8 mouse cellular contexts compared by ENCODE assay signal in the genomic region with DNA sequence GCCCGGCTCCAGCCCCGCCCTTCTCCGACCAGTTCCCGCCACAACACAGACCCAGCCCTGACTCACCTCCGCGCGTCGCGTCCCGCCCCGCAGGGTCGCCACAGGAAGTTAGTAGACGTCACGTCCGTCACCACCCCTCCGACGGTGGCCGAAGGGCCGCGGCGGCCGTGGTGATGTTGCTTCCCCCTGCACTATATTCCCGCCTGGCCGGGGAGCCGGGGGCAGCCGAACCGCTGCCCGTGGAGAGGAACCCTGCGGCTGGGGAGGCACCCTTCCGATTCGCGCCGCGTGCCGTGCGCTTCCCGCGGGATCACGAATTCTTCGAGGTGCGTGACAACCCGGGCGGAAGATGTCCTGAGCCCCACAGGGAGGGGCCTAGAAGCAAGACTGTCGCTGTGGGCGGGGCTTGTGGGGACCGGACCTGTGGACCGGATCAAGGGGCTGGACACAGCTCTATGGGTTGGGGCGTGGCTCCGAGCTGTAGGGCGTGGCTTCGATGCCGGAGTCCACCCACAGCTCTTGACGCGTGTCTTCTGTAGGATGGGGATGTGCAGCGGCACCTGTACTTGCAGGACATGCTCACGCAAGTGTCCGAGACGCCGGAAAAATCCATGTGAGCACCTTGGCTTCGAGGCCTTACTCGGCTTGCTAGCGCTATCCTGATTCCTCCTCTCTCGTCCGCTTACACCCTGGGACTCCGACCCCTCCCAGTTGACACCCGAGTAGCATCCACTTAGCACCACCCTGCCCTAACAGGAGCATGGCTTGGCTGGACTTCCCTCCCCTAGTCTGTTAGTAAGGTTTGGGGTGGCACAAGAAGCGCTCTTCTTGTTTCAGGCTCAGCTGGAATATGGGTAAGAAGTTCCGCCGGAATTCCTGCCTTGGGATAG. TPM values are rescaled to one million over a fixed set of nuclear protein-coding genes. Genes with fewer than 3 reads are reported as not detected.
A peak's percentile ranks its signal among the peaks of the same experiment; 100 is the strongest.
DNase-seq lines count a peak whose midpoint lies in the region; ATAC-seq lines count a peak whose summit lies in the region.

A gene (plus strand): TSS at position 111 of the 890 bp plus-strand sequence.
A gene (minus strand): TSS at position 389 of the 890 bp plus-strand sequence.

- H3K27me3 ChIP-seq in hindbrain, embryonic 14.5 days (ENCODE audit: control insufficient read depth, insufficient read depth, low read length): no peaks in the 10 kb centered on the region

- H3K4me1 ChIP-seq in hindbrain, embryonic 14.5 days (replicated peaks; ENCODE audit: control insufficient read depth, insufficient read depth, low read length): peaks cover 11% of the 10 kb centered on the region

- H3K9me3 ChIP-seq in hindbrain, embryonic 14.5 days (ENCODE audit: control insufficient read depth, low read length): no peaks in the 10 kb centered on the region

- peak within 1 kb of the TSS; percentile 68 for H3K9ac ChIP-seq in hindbrain, embryonic 14.5 days

- 1% methylated on average over 65 of the region's 69 CpGs for WGBS in hindbrain, embryonic 14.5 days

- DNase-seq in R1 (ENCODE audit: low read depth, low spot score): peak; percentile 99
- DNase-seq in cerebellum, postnatal 25 days: peak; percentile 97
- DNase-seq in frontal cortex, postnatal 25 days (ENCODE audit: low spot score in 2 of 2): peak; percentile 79 to 89
- peak; percentile 88 for DNase-seq in hindbrain, embryonic 14.5 days (ENCODE audit: low spot score)
- DNase-seq in layer of hippocampus, postnatal 36 days: peak; percentile 89 to 93
- DNase-seq in lung, postnatal 36 days: peak; percentile 98
- DNase-seq in retina, postnatal 1 day: peak; percentile 96
- peak; percentile 92 to 94 for DNase-seq in urinary bladder, adult 18-20 months (ENCODE audit: low spot score in 2 of 2)

- H3K36me3 ChIP-seq in hindbrain, embryonic 14.5 days (replicated peaks; ENCODE audit: control insufficient read depth, insufficient read depth): peaks cover 40% of the 10 kb centered on the region

- H3K27ac ChIP-seq in hindbrain, embryonic 14.5 days: peak within 1 kb of the TSS; percentile 87

- peak; percentile 96 for ATAC-seq in hindbrain, embryonic 14.5 days (ENCODE audit: low FRiP score)

- H3K4me2 ChIP-seq in hindbrain, embryonic 14.5 days (replicated peaks): peak within 1 kb of the TSS; percentile 92

- H3K4me3 ChIP-seq in hindbrain, embryonic 14.5 days (replicated peaks; ENCODE audit: low read length): peak within 1 kb of the TSS; percentile 70

RNA-seq across cellular contexts. Expression of the first gene that starts in this region (rescaled TPM):
- 52.3 and 53.2 TPM in 2 replicates for polyA plus RNA-seq in hindbrain, embryonic 14.5 days (2014; fragmentation: Nextera tagmentation; extraction: Ambion mirVana)
- total RNA-seq in layer of hippocampus, postnatal 36 days (2021): 10 to 100 TPM; 23.7 to 30.7 TPM

RNA-seq across cellular contexts. Expression of the second gene that starts in this region (rescaled TPM):
- 57.8 and 58.7 TPM in 2 replicates for polyA plus RNA-seq in hindbrain, embryonic 14.5 days (2014; fragmentation: Nextera tagmentation; extraction: Ambion mirVana)
- total RNA-seq in layer of hippocampus, postnatal 36 days (2021): 10 to 100 TPM; 34.8 to 36.3 TPM

Comparison
In these comparisons a context has a peak if more than half of its experiments do, and no peak if none do; other contexts are left out.
1. Peak in every context shown above with its lines: DNase-seq, ATAC-seq, H3K4me3 ChIP-seq and H3K27ac ChIP-seq.